Mouse (Mus musculus) hindbrain, embryonic 10.5 days (tissue): ENCODE measurements around the gene Tmem159. TPM values are rescaled to one million over a fixed set of nuclear protein-coding genes. Genes with fewer than 3 reads are reported as not detected.

Source experiments
- DNase-seq: peaks from one replicate; pipeline ENCODE4 v3.0.0-alpha.2; 2017; ENCODE audit warnings: low spot score
- H3K27ac ChIP-seq: fragments of 300-500 bp; sonication (generic); 2 replicates; pipeline ENCODE4 v1.5.1; 2016; ENCODE audit warnings: mild to moderate bottlenecking, moderate library complexity
- H3K27me3 ChIP-seq: fragments of 300-500 bp; sonication (generic); 2 replicates; pipeline ENCODE4 v1.6.1; 2016; ENCODE audit warnings: mild to moderate bottlenecking; ENCODE audit not compliant: poor library complexity, insufficient read depth, severe bottlenecking
- H3K36me3 ChIP-seq: fragments of 300-500 bp; sonication (generic); 2 replicates; pipeline ENCODE4 v1.6.1; 2016; ENCODE audit warnings: mild to moderate bottlenecking, moderate library complexity
- H3K4me1 ChIP-seq: fragments of 300-500 bp; sonication (generic); replicated peaks from 2 replicates; pipeline ENCODE4 v1.6.1; 2016; ENCODE audit warnings: mild to moderate bottlenecking
- H3K4me3 ChIP-seq: fragments of 300-500 bp; sonication (generic); 2 replicates; pipeline ENCODE4 v1.5.1; 2016; ENCODE audit warnings: mild to moderate bottlenecking, moderate library complexity
- H3K9me3 ChIP-seq: fragments of 300-500 bp; sonication (generic); 2 replicates; pipeline ENCODE4 v1.6.1; 2016; ENCODE audit warnings: mild to moderate bottlenecking, moderate library complexity
- WGBS: fragments of 180-500 bp; shearing (Covaris S2); methylation state at CpG from one replicate; pipeline ENCODE4 v1.1.7; 2016; 5-methylcytosine and 5-hydroxymethylcytosine counted together
- polyA plus RNA-seq: library from polyadenylated mRNA; unstranded; fragments of >200 nt; fragmentation: Nextera tagmentation; extraction: Ambion mirVana; gene quantifications from 2 replicates; pipeline ENCODE4 v1.2.1, GENCODE M21; 2016

The Tmem159 gene
- polyA plus RNA-seq, 1 experiment from 2014 or later = 25.1 TPM

DNA sequence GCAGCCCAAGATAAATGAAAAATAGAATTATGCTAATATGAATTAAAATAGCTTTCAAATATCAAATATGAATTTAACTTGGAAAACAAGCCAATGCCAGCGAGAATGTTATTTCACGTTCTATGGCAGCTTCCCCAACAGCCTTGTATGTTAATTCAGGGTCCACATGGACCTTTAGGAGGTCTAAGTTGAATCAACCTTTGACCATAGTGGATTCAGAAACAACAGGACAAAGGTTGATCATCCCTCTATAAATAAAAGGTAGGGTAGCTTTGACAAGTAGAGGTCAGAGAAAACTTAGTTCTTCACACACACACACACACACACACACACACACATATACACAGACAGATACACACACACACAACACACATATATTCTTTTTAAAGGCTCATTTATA lies 48.7 kb downstream of the Tmem159 start:
- no peak overlapping the region for H3K4me3 ChIP-seq
- H3K27ac ChIP-seq = no peak overlapping the region
- no peaks in the 10 kb centered on the region for H3K36me3 ChIP-seq
- peaks cover 14% of the 10 kb centered on the region for H3K4me1 ChIP-seq
- DNase-seq = no peak
- H3K9me3 ChIP-seq = no peaks in the 10 kb centered on the region
- 82% methylated on average over 2 of the region's 2 CpGs for WGBS
- no peaks in the 10 kb centered on the region for H3K27me3 ChIP-seq

DNA sequence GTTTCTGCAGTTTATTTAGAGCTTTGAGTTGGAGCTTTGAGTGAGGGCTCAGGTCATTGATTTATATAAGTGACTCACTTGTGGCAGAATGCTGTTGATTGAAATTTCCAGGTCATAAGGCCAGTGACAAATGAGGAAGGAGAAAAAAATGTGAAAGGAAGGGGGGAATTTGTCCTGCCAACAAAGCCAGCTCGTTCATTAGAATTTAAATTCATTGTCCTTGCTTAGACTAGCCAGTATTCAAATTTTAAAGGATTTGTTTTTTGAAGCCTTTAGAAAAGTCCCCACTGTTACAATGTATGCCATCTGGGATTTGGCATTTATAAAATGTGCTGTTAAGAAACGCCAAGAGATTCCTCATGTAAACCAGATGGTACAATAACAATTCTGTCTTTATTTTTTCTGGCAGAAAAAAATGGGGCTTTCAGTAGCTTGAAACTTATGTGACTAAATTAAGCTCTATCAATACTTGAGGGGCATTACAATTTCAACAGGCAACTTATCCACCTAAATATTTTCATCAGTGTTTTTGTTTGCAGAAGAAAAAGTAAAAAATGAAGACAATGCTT lies 54.8 kb downstream of the Tmem159 start:
- no peak for DNase-seq
- H3K4me1 ChIP-seq = peaks cover 24% of the 10 kb centered on the region
- 36% methylated on average over 2 of the region's 2 CpGs for WGBS
- H3K36me3 ChIP-seq = no peaks in the 10 kb centered on the region
- H3K4me3 ChIP-seq = no peak overlapping the region
- H3K9me3 ChIP-seq = no peaks in the 10 kb centered on the region
- H3K27me3 ChIP-seq = no peaks in the 10 kb centered on the region
- H3K27ac ChIP-seq = peak overlapping the region; percentile 14; the same call in 1 of the 2 replicates

DNA sequence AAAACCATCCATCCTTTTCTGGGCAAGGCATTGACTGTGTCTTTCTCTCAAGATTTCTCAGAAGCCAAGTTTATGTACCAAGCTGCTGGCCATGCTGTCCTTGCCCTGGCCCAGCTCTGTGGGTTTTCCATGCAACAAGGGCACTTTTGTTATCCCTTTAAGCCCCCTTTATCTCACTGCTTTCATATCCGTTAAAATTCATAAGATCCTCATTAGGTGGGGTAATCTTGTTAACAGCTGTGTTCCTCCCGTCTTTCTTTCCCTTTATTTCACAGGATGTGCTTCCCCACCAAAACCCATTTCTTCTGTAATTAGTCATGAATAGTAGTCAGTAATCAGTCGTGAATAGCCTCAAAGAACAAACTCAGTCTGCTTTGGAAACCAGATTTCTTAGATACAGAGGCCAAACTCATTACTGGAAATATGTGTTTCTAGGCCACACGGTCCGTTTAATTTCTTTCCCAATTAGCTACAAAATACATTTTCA lies 55.5 kb downstream of the Tmem159 start:
- Histone ChIP-seq H3K9me3 (no peaks in the 10 kb centered on the region), H3K27me3 (no peaks in the 10 kb centered on the region), H3K27ac (peak overlapping the region; percentile 14), H3K4me1 (peaks cover 24% of the 10 kb centered on the region), H3K36me3 (no peaks in the 10 kb centered on the region), H3K4me3 (no peak overlapping the region)
- DNase-seq = no peak
- WGBS = 56% methylated on average over 5 of the region's 5 CpGs

DNA sequence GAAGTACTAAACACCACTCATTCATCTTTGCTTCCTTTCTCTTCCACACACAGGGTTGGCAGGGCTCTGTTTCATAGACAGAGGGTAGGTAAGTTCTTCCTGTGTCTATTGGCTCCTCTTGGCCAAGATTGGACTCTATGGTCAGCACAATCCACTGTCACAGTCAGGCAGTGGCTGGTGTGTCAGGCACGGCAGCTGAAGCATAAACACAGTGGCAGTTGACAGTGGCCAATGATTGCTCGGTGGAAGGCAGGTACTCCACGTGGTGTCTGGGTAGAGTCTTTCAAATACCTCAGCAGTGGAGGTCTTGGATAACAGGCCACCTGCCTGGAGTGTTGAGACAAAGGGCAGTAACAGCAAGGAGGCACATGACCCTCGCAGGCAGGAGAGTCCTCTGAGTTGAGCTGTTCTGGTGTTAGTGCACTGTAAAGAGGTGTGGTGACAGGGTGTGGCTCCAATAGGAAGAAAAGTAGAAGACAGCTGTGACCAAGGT lies 56.0 kb downstream of the Tmem159 start:
- peaks cover 24% of the 10 kb centered on the region for H3K4me1 ChIP-seq
- WGBS = 38% methylated on average over 4 of the region's 4 CpGs
- DNase-seq = no peak
- H3K36me3 ChIP-seq = no peaks in the 10 kb centered on the region
- H3K4me3 ChIP-seq = no peak overlapping the region
- H3K9me3 ChIP-seq = no peaks in the 10 kb centered on the region
- H3K27me3 ChIP-seq = no peaks in the 10 kb centered on the region
- H3K27ac ChIP-seq = peak overlapping the region; percentile 14

DNA sequence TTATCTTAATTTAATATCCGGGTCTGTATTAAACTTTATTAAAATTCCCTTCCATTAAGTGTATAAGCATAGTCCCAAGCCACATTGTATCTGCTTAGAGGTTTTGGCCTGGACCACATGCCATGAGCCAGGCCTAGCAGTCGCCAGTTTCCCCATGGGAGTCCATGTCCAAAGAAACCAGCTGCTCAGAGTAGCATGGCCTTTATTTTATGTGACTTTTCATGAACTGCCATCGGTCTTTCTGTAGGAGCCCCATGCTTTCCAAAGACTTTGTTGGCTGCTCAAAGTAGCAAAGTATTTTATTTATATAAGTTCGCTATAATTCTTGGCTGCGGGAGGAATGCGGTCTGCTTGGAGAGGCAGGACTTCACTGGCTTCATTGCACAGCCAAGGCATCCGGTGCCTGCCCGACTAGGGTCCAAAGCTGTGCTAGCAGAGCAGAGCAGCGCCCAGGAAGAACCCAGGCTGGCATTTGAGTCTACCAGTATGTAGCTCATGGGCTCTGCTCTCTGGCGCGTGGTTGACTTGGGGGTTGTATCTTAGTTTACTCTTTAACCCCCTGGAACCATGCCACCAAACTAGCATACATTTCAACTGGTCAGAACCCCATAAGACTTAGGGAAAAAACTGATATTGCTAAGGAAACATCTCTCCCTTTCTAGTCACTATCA lies 61.6 kb downstream of the Tmem159 start:
- H3K9me3 ChIP-seq = no peaks in the 10 kb centered on the region
- DNase-seq = no peak
- H3K27ac ChIP-seq = no peak overlapping the region
- no peak overlapping the region for H3K4me3 ChIP-seq
- no peaks in the 10 kb centered on the region for H3K4me1 ChIP-seq
- no peaks in the 10 kb centered on the region for H3K27me3 ChIP-seq
- WGBS = 91% methylated on average over 11 of the region's 11 CpGs
- no peaks in the 10 kb centered on the region for H3K36me3 ChIP-seq

Other genes with a start within 250 kb of the Tmem159 start
- 12.0 and 14.3 TPM in 2 replicates for gene Lyrm1, start 206.5 kb upstream of the Tmem159 start, polyA plus RNA-seq
- gene Dcun1d3, start 206.1 kb upstream of the Tmem159 start, polyA plus RNA-seq = 11.4 and 14.7 TPM in 2 replicates
- gene Dnah3, start 7.1 kb upstream of the Tmem159 start, polyA plus RNA-seq = 0.24 TPM in 1 of 2 replicates, not detected in the other
- 0.11 TPM in 1 of 2 replicates, not detected in the other for gene Zp2, start 42.9 kb downstream of the Tmem159 start, polyA plus RNA-seq
- gene Anks4b, start 71.5 kb downstream of the Tmem159 start, polyA plus RNA-seq = 0.05 and 0.12 TPM in 2 replicates
- 40.4 and 50.4 TPM in 2 replicates for gene Crym, start 99.8 kb downstream of the Tmem159 start, polyA plus RNA-seq
- not detected in 2 replicates for gene Abca14, start 101.6 kb downstream of the Tmem159 start, polyA plus RNA-seq
- gene Abca15, start 226.3 kb downstream of the Tmem159 start, polyA plus RNA-seq = not detected in 2 replicates